Mouse (Mus musculus) liver, embryonic 14.5 days (tissue): ENCODE measurements around the gene Gm10300. TPM values are rescaled to one million over a fixed set of nuclear protein-coding genes. Genes with fewer than 3 reads are reported as not detected.

Experiments
- ATAC-seq: fragments of 200-750 bp; cut with Nextera tagmentation; 2 replicates; pipeline ENCODE4 v1.8.0; 2017; ENCODE audit warnings: moderate number of reproducible peaks, mild to moderate bottlenecking, moderate library complexity; ENCODE audit not compliant: insufficient read depth
- DNase-seq, 3 experiments: peaks; one replicate each; pipeline ENCODE4 v3.0.0-alpha.2; 2012 to 2013; ENCODE audit warnings: low read depth in 3 of 3, low spot score in 3 of 3
- H3K27ac ChIP-seq: fragments of 300-500 bp; sonication (generic); 2 replicates; pipeline ENCODE4 v1.5.1; 2014; ENCODE audit warnings: moderate library complexity, mild to moderate bottlenecking, control low read depth, inconsistent platforms
- H3K27me3 ChIP-seq: fragments of 300-500 bp; sonication (generic); 2 replicates; pipeline ENCODE4 v1.6.1; 2014; ENCODE audit warnings: mild to moderate bottlenecking, low read length, moderate library complexity; ENCODE audit not compliant: control insufficient read depth, insufficient read depth
- H3K36me3 ChIP-seq: fragments of 300-500 bp; sonication (generic); replicated peaks from 2 replicates; pipeline ENCODE4 v1.6.1; 2014; ENCODE audit warnings: low read depth; ENCODE audit not compliant: control insufficient read depth, insufficient read depth
- H3K4me1 ChIP-seq, 2 experiments: fragments of 200-500 bp in 1 of 2; fragments of 300-500 bp in 1 of 2; sonication (generic) in 1 of 2; replicated peaks; 2 replicates each; pipeline ENCODE4 v1.6.1; 2012 to 2014; ENCODE audit warnings: antibody characterized with exemption in 1 of 2, inconsistent platforms in 1 of 2, low read length in 1 of 2; ENCODE audit not compliant: control insufficient read depth in 2 of 2, insufficient read depth in 2 of 2
- H3K4me2 ChIP-seq: fragments of 300-500 bp; sonication (generic); 2 replicates; pipeline ENCODE4 v1.6.1; 2014; ENCODE audit warnings: low read depth, mild to moderate bottlenecking, control low read depth, moderate library complexity
- H3K4me3 ChIP-seq, 2 experiments: fragments of 200-500 bp in 1 of 2; fragments of 300-500 bp in 1 of 2; sonication (generic) in 1 of 2; 2 replicates each; pipeline ENCODE4 v1.5.1; 2012 to 2014; ENCODE audit warnings: low read depth in 2 of 2, low read length in 2 of 2, mild to moderate bottlenecking in 2 of 2, control low read depth in 1 of 2, inconsistent platforms in 1 of 2, moderate library complexity in 1 of 2; ENCODE audit not compliant: insufficient read depth in 1 of 2
- H3K9ac ChIP-seq: fragments of 300-500 bp; sonication (generic); replicated peaks from 2 replicates; pipeline ENCODE4 v1.6.1; 2014; ENCODE audit warnings: mild to moderate bottlenecking, control low read depth, moderate library complexity
- H3K9me3 ChIP-seq: fragments of 300-500 bp; sonication (generic); 2 replicates; pipeline ENCODE4 v1.6.1; 2016; ENCODE audit warnings: low read length, mixed read lengths; ENCODE audit not compliant: control insufficient read depth
- CTCF ChIP-seq: IDR thresholded peaks from 2 replicates; pipeline ENCODE4 v1.5.1; 2016; ENCODE audit warnings: antibody characterized with exemption, low read depth, control low read depth
- EP300 ChIP-seq: IDR thresholded peaks from 2 replicates; pipeline ENCODE4 v1.6.1; 2016; ENCODE audit warnings: antibody characterized with exemption, low read depth
- WGBS: fragments of 180-500 bp; shearing (Covaris S2); extraction: QIAGEN DNeasy Blood & Tissue Kit; methylation state at CpG from one replicate; pipeline ENCODE4 v1.1.7; 2014; ENCODE audit not compliant: insufficient replicate concordance; 5-methylcytosine and 5-hydroxymethylcytosine counted together
- polyA plus RNA-seq, 2 experiments: library from polyadenylated mRNA; depleted of rRNA in 1 of 2; stranded (reverse) in 1 of 2; unstranded in 1 of 2; fragments of >200 nt; fragmentation: Nextera tagmentation in 1 of 2; extraction: Ambion mirVana in 1 of 2; gene quantifications; 2 replicates each; pipeline versions ENCODE4 v1.2.1 to v1.2.3; 2012 to 2014

The Gm10300 gene
- polyA plus RNA-seq, 2 experiments, result 0.15 to 0.32 TPM

DNA sequence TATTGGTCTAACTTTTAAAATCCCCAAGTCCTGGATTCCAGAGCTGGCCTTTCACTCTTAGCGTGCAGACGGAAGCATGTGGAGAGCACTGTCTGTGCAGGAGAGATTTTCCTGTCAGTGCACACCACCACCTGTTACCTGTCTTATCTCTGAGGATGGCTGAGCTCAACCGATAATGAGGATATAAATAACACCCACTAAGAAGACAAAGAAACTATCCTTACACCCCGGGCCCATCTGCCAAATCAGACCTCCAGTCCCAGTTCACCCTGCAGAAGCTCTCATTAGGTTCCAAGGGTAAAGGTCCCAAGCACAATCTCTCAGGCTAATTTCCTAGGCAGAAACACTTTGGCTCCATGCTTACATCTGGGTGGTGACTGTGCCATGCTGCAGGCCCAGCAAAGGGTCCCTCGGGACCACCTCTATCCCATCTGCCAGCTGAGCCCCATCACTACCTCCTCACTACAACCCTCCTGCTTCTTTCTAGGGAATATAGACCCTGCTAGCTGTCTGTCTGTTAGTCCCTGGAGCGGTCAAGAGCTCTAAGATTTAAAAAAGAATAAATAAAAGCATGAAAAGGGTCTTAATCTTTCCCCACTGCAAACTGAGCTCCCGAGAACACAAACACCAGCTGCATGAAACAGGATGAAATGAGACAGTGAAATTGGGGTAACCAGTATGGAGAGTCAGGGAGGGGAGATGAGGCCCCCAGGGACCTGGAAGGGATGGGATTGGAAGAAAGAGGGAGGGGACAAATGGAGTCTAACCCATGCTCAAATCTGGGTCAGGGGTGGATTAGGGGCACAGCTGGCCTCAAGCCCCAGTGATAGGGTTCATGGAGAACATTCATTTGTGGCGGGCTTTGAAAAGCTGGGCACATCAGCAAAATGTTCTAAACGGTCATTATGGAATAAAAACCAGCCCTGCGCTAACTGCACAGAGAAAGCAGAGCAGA lies 22.9 kb upstream of the Gm10300 start:
- Histone ChIP-seq H3K36me3 (peaks cover 16% of the 10 kb centered on the region), H3K9me3 (no peaks in the 10 kb centered on the region), H3K27ac (no peak overlapping the region), H3K4me2 (peak overlapping the region; percentile 4; the same call in 1 of the 2 replicates), H3K4me1 (peaks cover 17 to 33% of the 10 kb centered on the region in 2 experiments), H3K4me3 (no peak overlapping the region), H3K9ac (no peak overlapping the region), H3K27me3 (no peaks in the 10 kb centered on the region)
- ATAC-seq (no peak), DNase-seq (no peak)
- TF ChIP-seq EP300, result no peak
- TF ChIP-seq CTCF, result no peak
- WGBS, result 64% methylated on average over 10 of the region's 10 CpGs

DNA sequence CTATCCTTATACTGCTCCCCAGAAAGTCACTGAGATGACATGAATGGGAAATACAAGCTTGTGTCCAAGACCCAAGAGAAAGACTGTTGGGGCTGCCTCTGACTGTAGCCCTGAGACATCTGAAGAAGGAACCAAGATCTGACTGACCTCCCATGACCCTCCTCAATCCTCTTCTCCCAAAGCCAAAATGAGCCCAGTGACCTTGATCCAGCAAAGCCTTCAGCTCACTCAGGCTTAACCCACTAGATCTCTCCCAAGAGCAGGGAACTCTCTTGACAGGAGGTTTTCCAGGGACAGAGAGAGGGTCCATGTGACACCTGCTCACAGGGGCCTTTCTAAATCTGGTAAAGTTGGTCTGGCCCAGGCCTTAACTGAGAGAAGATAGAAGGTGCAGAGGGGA lies 17.2 kb upstream of the Gm10300 start:
- peak overlapping the region; percentile 42 for H3K27ac ChIP-seq
- DNase-seq, result no peak
- no peaks in the 10 kb centered on the region for H3K27me3 ChIP-seq

DNA sequence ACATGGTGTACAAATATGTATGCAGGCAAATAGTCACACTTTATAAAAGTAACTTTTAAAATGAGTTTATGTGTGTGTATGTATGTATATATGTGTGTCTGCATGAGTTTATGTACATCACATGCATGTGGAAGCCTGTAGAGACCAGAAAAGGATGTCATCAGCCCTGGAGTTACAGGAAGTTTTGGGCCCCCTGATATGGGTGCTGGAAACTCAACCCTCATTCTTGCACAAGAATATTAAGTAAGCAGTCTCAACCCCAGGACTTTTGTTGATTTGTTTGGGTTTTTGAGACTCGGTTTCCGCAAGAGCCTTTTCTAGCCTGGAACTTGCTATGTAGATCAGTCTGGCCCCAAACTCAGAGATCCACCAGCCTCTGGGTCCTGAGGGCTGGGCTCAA lies 15.0 kb upstream of the Gm10300 start:
- H3K4me3 ChIP-seq, result peak overlapping the region; percentile 2 to 31; a peak in 3 of 4 replicates
- no peak for TF ChIP-seq CTCF
- no peak for TF ChIP-seq EP300
- peak overlapping the region; percentile 66 for H3K4me2 ChIP-seq
- no peak for ATAC-seq
- peak overlapping the region; percentile 50 for H3K9ac ChIP-seq
- peak overlapping the region; percentile 91 for H3K27ac ChIP-seq
- H3K36me3 ChIP-seq, result peaks cover 58% of the 10 kb centered on the region
- no peaks in the 10 kb centered on the region for H3K9me3 ChIP-seq
- no peaks in the 10 kb centered on the region for H3K27me3 ChIP-seq
- H3K4me1 ChIP-seq, result peaks cover 64 to 73% of the 10 kb centered on the region in 2 experiments
- 83% methylated on average over 2 of the region's 2 CpGs for WGBS
- DNase-seq, result no peak

More for the DNA sequence above, 17.2 kb upstream of the Gm10300 start:
- Histone ChIP-seq H3K9ac (no peak overlapping the region), H3K4me2 (no peak overlapping the region), H3K4me1 (peaks cover 44 to 53% of the 10 kb centered on the region in 2 experiments), H3K9me3 (no peaks in the 10 kb centered on the region), H3K36me3 (peaks cover 55% of the 10 kb centered on the region), H3K4me3 (no peak overlapping the region)
- ATAC-seq, result no peak
- TF ChIP-seq EP300 (no peak), CTCF (no peak)

DNA sequence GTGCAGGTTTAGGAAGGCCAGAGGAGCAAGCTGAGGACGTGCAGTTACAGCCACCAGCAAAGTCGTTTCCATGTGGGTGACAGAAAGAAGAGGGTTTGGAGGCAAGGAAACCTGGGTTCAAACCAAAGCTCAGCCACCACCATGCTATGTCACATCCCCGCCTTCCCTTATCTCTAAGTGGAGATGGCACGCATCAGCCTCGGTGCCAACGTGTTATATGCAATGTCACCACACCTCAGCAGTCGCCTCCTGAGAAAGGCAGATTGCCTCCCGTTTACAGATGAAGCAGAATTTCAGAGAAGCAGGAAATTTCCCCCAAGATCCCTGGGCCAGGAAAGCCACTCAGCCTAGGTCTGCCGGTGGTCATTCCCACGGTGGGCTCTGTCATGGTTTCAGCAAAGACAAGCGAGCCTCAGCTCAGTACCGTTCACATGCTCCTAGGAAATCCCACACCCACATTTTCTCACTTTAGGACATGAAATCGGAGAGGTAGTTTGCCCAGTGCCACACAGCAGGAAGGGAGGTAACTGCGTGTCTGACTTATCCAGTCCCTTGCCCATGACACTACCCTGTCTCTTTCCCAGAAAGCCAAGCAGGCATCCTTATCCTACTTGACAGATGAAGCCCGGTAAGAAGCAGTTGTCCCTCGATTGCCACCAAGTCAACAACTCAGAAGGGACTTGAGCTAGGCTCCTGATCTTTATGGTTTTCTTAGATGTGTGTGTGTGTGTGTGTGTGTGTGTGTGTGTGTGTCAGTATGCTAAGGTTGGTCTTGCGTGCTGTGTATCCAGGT lies 14.3 kb upstream of the Gm10300 start:
- H3K9me3 ChIP-seq, result no peaks in the 10 kb centered on the region
- ATAC-seq (peak; percentile 93), DNase-seq (peak in 1 of 3 experiments; percentile 89)
- H3K27me3 ChIP-seq, result no peaks in the 10 kb centered on the region
- peak overlapping the region; percentile 66 for H3K4me2 ChIP-seq
- peaks cover 71 to 80% of the 10 kb centered on the region in 2 experiments for H3K4me1 ChIP-seq
- H3K36me3 ChIP-seq, result peaks cover 59% of the 10 kb centered on the region
- WGBS, result 29% methylated on average over 17 of the region's 17 CpGs
- peak overlapping the region; percentile 91 for H3K27ac ChIP-seq
- TF ChIP-seq EP300, result peak; percentile 85
- 0 out of 2 replicates have a peak, but pooled peaks have one; percentile 17 for TF ChIP-seq CTCF
- H3K9ac ChIP-seq, result peak overlapping the region; percentile 52
- H3K4me3 ChIP-seq, result peak overlapping the region; percentile 34 to 50
